In the genomic region with DNA sequence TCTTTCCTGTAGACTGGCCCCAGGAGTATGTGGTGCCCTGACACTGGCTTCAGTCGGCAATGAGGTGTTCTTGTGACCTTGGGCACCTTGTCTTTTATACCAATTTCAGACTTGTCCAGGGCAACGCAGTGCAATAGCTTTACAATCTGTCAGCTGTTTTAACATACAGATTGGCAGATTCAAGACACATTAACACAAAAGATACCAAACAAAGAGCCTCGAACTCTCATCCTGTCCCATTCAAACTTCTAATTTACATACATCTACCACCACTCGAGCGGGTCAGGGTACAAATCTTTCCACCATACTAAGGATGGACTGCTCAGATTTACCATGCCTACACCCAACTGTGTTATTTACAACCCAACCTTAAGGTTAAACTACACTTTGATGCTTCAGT, we compare ENCODE assay signal across 12 mouse cellular contexts.
"Had no signal": no experiment of that assay in that cellular context is flagged by ENCODE, and none has a peak within 500 bp of the region (broad histone marks: within the 10 kb centered on the region; RNA-seq: fewer than 3 reads in every experiment).

No protein-coding gene starts in this region.

- H3K27me3 ChIP-seq: intestine, embryonic 15.5 days; liver, embryonic 15.5 days; midbrain, embryonic 12.5 days; neural tube, embryonic 13.5 days had no signal

- H3K9ac ChIP-seq: intestine, embryonic 15.5 days; liver, embryonic 15.5 days; midbrain, embryonic 12.5 days; neural tube, embryonic 13.5 days had no signal

- H3K9me3 ChIP-seq: intestine, embryonic 15.5 days; limb, embryonic 10.5 days; liver, embryonic 15.5 days; midbrain, embryonic 12.5 days; neural tube, embryonic 13.5 days had no signal

- H3K27ac ChIP-seq: intestine, embryonic 15.5 days; limb, embryonic 10.5 days; liver, embryonic 15.5 days; midbrain, embryonic 12.5 days; neural tube, embryonic 13.5 days had no signal

- ATAC-seq: intestine, embryonic 15.5 days; midbrain, embryonic 16.5 days had no signal

- H3K4me1 ChIP-seq: intestine, embryonic 15.5 days; limb, embryonic 10.5 days; liver, embryonic 15.5 days; midbrain, embryonic 12.5 days; neural tube, embryonic 13.5 days had no signal

- H3K4me3 ChIP-seq: intestine, embryonic 15.5 days; limb, embryonic 10.5 days; liver, embryonic 15.5 days; midbrain, embryonic 12.5 days; neural tube, embryonic 13.5 days had no signal

- H3K4me2 ChIP-seq: intestine, embryonic 15.5 days; liver, embryonic 11.5 days; liver, embryonic 15.5 days; midbrain, embryonic 12.5 days; neural tube, embryonic 13.5 days had no signal

- DNase-seq: kidney, adult 2 months; kidney, postnatal 25 days; lung, postnatal 14 days; right cerebral cortex, postnatal 14 days; thymus, postnatal 4 days had no signal
